Mouse (Mus musculus): ENCODE measurements around the gene Spic.

GRCm38 (mm10) chr10:88732309-88732622 lies 47.5 kb upstream of the Spic start:
- TF ChIP-seq CTCF (IDR thresholded peaks at IDR 0.05; ENCODE audit: extremely low read depth, insufficient read depth, low read length) (no peak), POLR2A (IDR thresholded peaks at IDR 0.05; ENCODE audit: extremely low read depth, insufficient read depth, low read length) (no peak)
